Mouse (Mus musculus): ENCODE measurements around the gene Crk.

Crk gene

GRCm38 (mm10) chr11:75738477-75738821 is 59.4 kb downstream of the Crk start:
- no peak for DNase-seq (ENCODE audit: low spot score in 2 of 2)

- no peak for DNase-seq (ENCODE audit: low spot score in 2 of 2)
These were observed 61.1 kb downstream of the Crk start for GRCm38 (mm10) chr11:75740204-75740603.

- no peak for DNase-seq (ENCODE audit: low spot score in 2 of 2)
These were observed 62.6 kb downstream of the Crk start for GRCm38 (mm10) chr11:75741615-75742014.

GRCm38 (mm10) chr11:75744761-75745160 is 65.7 kb downstream of the Crk start:
- DNase-seq (ENCODE audit: low spot score in 2 of 2) = no peak

- no peak for DNase-seq (ENCODE audit: low spot score in 2 of 2)
These were observed 71.5 kb downstream of the Crk start for GRCm38 (mm10) chr11:75750537-75750936.

- DNase-seq (ENCODE audit: low spot score in 2 of 2) = no peak
These were observed 72.0 kb downstream of the Crk start for GRCm38 (mm10) chr11:75751082-75751481.
